Mouse (Mus musculus) right cerebral cortex, postnatal 36 days (tissue): ENCODE measurements around the gene Slc7a8.

Source experiments
- DNase-seq, 2 experiments: peaks; one replicate each; pipeline ENCODE4 v3.0.0; 2022; ENCODE audit warnings: low spot score in 2 of 2, mixed read lengths in 1 of 2

Slc7a8 gene

DNA sequence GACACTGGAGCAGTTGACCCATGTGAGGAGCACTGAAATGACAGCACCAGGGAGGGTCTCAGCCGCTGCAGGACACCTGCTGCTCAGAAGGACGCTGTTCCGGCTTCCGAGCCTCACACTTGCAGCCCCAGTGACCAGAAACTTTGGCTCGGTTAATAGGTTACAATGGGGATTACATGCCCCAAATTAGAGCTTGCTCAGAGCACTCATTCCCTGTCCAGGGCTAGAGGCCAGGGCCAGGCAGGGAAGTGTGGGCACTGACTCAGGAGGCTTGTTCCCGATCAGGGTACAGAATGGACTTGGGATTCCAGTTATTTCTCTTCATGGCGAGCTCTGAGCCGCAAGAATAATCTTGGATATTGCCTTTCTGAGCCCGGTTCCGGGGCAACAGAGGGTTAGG is 44.1 kb downstream of the Slc7a8 start:
- no peak for DNase-seq

- DNase-seq: peak in 1 of 2 experiments; percentile 55
Measured at GRCm38 (mm10) chr14:54736555-54737552, 44.9 kb downstream of the Slc7a8 start.

DNA sequence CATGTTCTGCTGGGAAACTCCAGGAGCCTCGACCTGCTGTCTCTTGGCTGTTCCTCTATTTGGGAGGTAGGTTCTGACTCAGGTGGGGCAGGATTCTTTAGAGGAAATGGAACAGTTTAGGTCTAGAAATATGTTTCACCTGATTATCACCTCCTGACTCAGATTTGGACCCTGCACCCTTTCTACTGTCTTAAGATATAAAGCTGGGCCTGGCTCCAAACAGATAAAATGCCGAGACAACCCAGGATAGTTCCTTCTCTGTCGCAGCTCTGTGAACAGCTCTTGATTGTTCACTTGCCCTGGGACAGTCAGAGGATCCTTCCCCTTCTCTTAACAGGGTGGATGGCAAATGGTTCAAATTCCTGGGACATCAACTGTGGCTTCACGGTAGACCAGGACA is 46.5 kb downstream of the Slc7a8 start:
- DNase-seq: no peak

DNA sequence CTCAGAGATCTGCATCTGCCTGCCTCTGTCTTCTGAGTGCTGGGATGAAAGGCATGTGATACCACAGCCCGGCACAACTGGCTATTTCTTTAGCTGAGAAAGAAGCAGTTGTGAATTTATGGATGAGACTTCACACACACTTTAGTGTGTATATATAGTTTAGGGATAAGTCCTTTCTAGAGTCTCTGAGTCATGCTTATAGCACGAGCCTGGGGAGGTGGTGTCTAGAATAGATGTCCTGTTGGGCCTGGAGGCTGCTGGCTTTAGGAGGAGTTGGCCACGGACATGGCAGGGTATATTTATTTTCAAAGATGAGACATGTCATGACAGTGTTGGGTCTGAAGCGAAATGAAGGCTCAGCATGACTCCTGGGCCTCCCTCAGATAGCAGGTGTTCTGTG is 47.7 kb downstream of the Slc7a8 start:
- no peak for DNase-seq

GRCm38 (mm10) chr14:54732206-54732605 is 49.5 kb downstream of the Slc7a8 start:
- DNase-seq: no peak

DNA sequence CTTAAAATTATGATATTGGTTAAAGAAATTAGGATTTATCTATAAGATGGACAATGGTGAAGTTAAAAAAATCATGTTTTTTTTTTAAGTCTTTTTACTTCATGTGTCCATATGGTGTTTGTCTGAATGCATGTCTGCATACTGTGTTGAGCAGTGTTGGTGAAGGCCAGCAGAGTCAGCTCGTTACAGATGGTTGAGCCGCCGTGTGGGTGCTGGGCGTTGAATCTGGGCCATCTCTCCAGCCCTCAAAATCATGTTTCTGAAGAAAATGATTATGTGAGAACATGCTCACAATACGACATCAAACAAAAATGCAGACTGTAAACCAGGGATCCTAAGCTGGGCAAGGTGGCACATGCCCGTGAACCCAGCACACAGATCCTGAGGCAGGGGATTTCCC is 51.4 kb downstream of the Slc7a8 start:
- peak; percentile 53 to 66 for DNase-seq

DNA sequence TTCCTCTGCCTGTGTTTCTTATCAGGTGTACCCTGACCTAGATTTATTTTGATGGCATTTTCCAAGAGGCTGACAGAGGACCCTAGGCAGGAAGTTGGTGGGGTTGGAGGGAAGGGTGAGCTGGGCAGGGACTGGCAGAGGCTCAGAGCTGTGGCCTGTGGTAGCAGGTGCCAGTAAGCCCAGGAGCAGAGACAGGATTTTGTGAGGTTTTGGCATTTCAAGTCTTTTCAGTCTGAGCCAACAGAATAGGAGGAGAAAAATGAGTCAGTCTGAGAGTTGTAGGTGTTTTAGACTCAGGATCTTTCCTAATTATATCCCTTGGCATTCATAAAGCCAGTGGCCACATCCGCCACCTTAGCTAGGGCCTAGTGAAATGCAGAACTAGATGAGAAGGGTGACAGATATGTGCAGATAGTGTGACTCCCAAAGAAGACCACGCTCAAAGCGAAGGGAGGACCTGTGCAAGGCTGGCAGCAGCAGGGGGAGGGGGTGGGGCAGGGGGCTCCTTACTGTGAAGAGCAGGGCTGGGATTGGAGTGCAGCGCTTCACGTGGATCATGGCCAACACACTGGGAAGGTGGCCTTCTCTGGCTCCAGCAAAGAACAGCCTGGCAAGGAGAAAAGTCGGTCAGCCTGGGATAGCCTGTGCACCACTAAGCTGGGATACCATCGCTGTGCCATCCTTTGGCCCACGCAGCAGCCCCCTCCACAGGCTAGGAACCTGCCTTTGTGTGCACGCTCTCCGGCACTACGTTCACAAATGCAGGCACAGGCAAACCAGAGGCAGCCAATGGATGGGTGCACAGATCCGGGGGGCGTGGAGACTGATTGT is 52.7 kb downstream of the Slc7a8 start:
- peak in 1 of 2 experiments; percentile 36 for DNase-seq

DNA sequence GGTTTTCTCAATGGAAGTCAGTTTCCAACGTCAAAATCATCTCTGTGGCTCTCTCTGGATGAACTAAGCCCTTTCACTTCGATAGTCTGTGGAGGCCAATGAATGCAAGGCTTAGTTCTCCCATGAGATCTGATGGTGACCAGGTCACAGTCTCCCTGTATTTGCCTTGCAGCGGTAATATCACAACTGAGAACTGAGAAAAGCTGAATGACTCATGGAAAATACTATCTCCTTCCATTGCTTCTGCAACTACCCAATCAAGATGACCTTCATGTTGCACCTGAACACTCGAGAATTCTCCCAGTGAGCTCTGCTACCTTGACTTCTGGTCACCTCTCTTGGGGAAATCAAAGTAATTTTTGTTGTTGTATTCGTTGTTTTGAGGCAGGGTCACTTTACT is 54.2 kb downstream of the Slc7a8 start:
- DNase-seq: no peak

DNA sequence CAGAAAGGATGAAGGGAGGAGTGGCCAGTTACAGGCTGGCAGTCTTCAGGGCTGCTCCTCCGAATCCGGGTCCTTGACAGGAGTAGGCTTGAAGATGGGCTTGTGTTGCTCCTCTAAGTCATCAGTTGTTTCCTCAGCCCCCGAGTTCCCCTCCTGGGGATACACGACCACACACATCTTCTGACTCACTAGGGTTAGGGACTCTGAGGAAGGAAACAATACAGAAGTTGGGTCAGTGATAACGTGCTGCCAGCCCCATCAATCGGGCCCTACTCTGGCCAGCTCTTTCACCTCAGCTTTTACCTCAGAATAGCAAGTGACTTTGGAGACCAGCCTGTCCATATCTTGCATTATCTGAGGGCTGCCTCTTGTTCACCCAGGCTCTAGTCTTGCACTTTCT is 57.7 kb downstream of the Slc7a8 start:
- DNase-seq: no peak

GRCm38 (mm10) chr14:54721711-54722110 is 60.0 kb downstream of the Slc7a8 start:
- DNase-seq: no peak

DNA sequence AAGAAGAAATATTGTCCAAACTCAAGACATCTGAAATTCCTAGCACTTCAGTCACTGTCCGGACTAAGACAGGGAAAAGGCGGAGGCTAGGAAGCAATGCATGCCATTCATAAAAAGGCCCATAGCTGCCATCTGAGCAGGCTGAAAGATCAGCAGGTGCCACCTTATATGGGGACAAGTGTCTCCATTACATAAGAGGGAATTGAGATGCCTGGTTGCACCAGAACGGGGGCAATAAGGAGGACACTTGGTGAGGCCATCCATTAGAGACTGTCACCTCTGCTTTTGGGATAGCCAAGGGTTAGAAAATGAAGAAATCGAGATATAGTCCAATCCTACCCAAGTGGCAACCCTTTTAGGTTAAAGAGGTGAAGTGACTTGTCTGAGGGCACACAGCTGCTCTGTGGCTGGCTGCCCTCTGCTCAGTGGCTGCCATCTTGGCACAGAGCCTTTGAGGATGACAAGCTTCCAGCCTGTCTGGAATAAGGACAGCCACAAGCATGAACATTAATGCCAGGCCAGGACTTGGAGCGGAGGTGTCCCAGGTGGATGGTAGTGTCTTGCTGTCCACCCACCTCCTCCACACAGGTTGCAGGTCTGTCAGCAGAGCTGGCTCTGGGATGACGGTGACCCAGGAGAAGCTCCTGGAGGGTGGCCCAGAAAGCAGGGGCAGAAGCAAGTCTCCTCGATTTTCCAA is 60.9 kb downstream of the Slc7a8 start:
- DNase-seq: no peak

- no peak for DNase-seq
Measured at GRCm38 (mm10) chr14:54720041-54720440, 61.7 kb downstream of the Slc7a8 start.

DNA sequence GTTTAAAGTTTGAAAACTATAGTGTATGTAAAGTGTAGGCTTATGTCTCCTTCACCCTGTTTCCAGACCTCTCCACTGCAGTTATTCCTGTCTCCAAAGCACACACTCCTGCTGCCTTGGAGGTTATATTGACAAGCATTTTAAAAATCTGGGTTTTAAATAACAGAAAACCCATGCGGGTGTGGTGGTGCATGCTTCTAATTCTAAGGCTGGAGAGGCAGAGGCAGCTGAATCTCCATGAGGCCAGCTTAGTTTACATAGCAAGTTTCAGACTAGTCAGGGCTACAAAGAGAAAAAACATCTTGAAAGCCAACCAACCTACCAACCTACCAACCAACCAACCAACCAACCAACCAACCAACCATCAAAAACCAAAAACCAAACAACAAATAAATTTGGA is 66.3 kb downstream of the Slc7a8 start:
- DNase-seq: no peak

DNA sequence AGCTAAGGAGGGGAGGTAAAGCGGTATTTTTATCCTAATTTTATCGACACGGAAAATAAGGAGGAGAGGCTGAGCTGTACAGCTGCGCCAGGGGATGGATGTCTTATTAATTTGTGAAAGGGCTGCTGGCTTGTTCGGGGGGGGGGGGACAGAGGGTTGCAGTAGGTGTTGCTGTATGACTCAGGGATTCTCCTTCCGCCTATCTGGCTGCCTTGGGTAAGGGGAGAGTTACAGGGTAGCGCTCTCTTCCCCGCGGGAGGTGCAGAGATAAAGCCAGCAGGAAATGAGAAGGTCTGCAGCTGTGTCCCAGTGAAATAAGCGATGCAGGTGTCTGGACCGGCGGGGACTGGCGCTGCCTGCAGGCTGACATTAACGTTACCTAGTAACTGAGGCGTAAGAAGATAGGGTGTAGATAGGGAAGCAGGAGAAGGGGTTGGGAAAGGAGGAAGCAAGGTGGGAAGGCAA is 67.1 kb downstream of the Slc7a8 start:
- peak in 1 of 2 experiments; percentile 37 for DNase-seq

GRCm38 (mm10) chr14:54714121-54714520 is 67.6 kb downstream of the Slc7a8 start:
- DNase-seq: peak; percentile 65 to 72

- DNase-seq: no peak
Measured at GRCm38 (mm10) chr14:54712861-54713260, 68.9 kb downstream of the Slc7a8 start.

DNA sequence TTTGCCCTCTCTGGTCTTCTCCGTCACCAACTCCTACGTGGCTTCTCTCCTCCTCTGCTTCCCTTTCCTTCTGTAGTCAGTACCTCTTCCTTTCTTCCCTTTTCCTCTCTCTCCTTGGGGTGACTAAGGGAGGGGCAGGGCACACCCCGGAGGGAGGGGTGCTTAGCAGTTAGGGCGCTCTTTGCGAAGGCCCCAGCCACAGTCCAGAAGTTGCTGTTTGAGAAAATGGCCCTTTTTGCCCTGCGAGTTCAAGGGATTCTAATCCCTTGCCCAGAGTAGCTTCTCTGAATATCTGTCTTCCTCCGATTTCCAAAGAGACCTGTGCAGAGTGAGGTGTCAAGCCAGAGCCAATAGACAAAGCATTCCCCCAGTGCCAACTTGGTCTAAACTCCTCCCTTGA is 69.7 kb downstream of the Slc7a8 start, which contains the start of gene Cebpe:
Gene Cebpe, minus strand, starts transcription at position 101 of the 400 bp plus-strand sequence.
- DNase-seq: no peak

DNA sequence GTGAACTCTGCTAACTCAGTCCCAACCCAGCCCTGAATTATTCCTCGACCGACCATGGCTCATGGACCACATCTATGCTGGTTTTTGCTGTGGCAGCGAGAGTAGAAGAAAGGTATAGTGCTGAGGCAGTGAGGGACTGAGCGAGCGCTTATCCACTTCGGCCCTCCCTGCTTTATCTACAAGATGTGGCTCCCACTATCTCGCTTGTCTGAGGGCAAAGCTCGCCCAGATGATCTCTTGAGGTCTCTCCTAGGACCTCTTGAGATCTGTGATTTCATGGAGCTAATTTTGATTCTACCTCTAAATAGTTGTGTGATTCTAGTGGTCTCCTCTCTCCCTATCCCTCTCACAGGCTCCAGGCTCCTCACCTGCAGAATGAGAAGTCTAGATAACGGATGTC is 72.7 kb downstream of the Slc7a8 start:
- DNase-seq: no peak

DNA sequence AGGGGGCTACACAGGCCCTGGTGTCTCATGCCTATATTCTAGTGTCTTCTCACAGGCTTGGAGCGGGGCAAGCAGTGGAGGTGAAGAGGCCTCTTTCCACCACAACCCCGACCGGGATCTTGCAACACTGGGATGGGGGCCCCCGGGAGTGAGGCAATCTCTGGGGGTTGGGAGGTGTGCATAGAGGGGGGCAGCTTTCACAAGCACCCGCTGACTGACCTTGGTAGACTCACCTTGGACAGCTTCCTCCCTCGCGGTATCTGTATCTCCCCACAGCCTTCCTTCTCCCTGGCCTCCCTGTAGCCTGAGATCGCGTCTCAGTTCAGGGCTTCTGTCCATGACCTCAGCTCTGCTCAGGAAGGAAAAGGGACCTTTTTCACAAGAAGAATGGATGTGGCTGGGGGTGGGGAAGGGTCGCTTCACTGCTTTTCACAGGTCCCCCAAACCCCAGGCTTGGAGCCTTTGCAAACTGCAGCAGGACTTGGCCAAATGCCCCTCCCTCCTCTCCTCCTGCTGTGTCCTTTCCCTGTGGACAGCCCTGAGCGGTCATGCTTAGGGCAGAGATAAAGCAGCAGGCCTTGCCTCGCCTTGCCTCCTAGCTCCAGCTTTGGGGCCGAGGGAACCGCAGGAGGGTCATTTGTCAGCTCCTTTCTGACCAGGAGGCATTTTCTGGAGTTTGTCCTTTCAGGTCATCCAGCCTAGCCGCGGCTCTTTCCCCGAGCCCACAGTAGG is 75.0 kb downstream of the Slc7a8 start:
- DNase-seq: no peak

DNA sequence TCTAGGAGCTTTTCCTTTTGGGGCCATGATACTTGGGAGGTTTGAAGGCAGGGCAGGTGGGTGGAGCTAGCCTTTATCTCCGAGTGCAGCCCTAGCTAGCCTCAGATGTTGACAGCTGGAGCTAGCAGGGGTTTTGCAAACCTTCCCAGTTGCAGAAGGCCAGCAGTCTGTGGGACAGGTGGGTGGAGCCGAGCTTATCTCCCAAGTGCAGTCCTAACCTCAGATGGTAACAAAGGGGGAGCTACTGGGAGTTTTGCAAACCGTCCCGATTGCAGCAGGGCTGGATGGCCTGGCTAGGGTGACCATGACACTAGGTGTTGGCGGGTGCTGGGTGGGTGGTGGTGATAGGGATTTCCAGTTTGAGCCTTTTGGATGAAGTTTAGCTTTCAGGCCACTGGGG is 75.9 kb downstream of the Slc7a8 start:
- no peak for DNase-seq

DNA sequence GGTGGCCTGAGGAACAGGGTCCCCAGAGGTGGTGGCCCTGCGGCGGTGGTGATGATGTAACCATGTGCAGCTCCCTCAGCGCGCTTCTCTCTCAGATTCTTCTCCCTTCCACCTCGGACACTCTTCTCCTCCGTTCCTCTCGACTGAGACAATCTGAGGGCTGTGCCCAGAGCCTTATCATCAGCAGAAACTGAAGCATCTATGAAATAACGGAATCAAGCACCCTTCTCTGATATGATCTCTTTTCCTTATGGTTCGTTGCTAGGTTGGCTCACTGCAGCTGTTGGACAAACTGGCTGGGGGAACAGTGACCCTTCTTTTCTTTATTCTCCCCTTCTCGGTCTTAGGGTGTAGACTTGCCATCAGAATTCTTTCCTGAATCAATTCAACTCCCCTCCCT is 78.5 kb downstream of the Slc7a8 start:
- no peak for DNase-seq
